Mouse (Mus musculus) stomach, postnatal 0 days (tissue): ENCODE measurements around the gene Pcdh11x. TPM values are rescaled to one million over a fixed set of nuclear protein-coding genes. Genes with fewer than 3 reads are reported as not detected.
A peak's percentile ranks its signal among the peaks of the same experiment; 100 is the strongest.
"Not testable (repeated sequence)": the region's sequence is repeated elsewhere in the genome, so short reads cannot be mapped to it uniquely, and the experiment has no call there.

Experiments
- ATAC-seq: fragments of 200-750 bp; cut with Nextera tagmentation; 2 replicates; pipeline ENCODE4 v1.8.0; 2017; ENCODE audit not compliant: low FRiP score, low TSS enrichment
- DNase-seq: peaks from one replicate; pipeline ENCODE4 v3.0.0-alpha.2; 2016; ENCODE audit warnings: low spot score
- H3K27ac ChIP-seq: fragments of 300-500 bp; sonication (generic); replicated peaks from 2 replicates; pipeline ENCODE4 v1.5.1; 2014; ENCODE audit warnings: mild to moderate bottlenecking, control low read depth
- H3K27me3 ChIP-seq: fragments of 300-500 bp; sonication (generic); 2 replicates; pipeline ENCODE4 v1.6.1; 2014; ENCODE audit warnings: low read length; ENCODE audit not compliant: control insufficient read depth, insufficient read depth
- H3K36me3 ChIP-seq: fragments of 300-500 bp; sonication (generic); 2 replicates; pipeline ENCODE4 v1.6.1; 2014; ENCODE audit warnings: low read length, mixed read lengths; ENCODE audit not compliant: control insufficient read depth, insufficient read depth
- H3K4me1 ChIP-seq: fragments of 300-500 bp; sonication (generic); replicated peaks from 2 replicates; pipeline ENCODE4 v1.6.1; 2014; ENCODE audit warnings: antibody characterized with exemption; ENCODE audit not compliant: control insufficient read depth, insufficient read depth
- H3K4me2 ChIP-seq: fragments of 300-500 bp; sonication (generic); replicated peaks from 2 replicates; pipeline ENCODE4 v1.6.1; 2014; ENCODE audit warnings: low read depth, mild to moderate bottlenecking, control low read depth, moderate library complexity
- H3K4me3 ChIP-seq: fragments of 300-500 bp; sonication (generic); 2 replicates; pipeline ENCODE4 v1.5.1; 2014; ENCODE audit warnings: low read depth, low read length, control low read depth
- H3K9ac ChIP-seq: fragments of 300-500 bp; sonication (generic); 2 replicates; pipeline ENCODE4 v1.6.1; 2014; ENCODE audit warnings: mild to moderate bottlenecking, low read length, control low read depth, mixed read lengths
- H3K9me3 ChIP-seq: fragments of 300-500 bp; sonication (generic); 2 replicates; pipeline ENCODE4 v1.6.1; 2016; ENCODE audit warnings: low read length; ENCODE audit not compliant: control insufficient read depth
- CTCF ChIP-seq: IDR thresholded peaks from 2 replicates; pipeline ENCODE4 v1.5.1; 2016; ENCODE audit warnings: antibody characterized with exemption, low read depth, mild to moderate bottlenecking, moderate library complexity
- EP300 ChIP-seq: optimal IDR thresholded peaks from 2 replicates; pipeline ENCODE3; 2016; ENCODE audit warnings: antibody characterized with exemption
- WGBS: fragments of 180-500 bp; shearing (Covaris S2); extraction: QIAGEN DNeasy Blood & Tissue Kit; methylation state at CpG from one replicate; pipeline ENCODE4 v1.1.7; 2014; 5-methylcytosine and 5-hydroxymethylcytosine counted together
- polyA plus RNA-seq: library from polyadenylated mRNA; unstranded; fragments of >200 nt; fragmentation: Nextera tagmentation; extraction: Ambion mirVana; gene quantifications from 2 replicates; pipeline ENCODE4 v1.2.1, GENCODE M21; 2015

The Pcdh11x gene
- polyA plus RNA-seq, 1 experiment from 2014 or later, result 0.89 TPM

GRCm38 (mm10) chrX:120599309-120599708 lies 309.2 kb downstream of the Pcdh11x start:
- H3K4me1 ChIP-seq, result no peaks in the 10 kb centered on the region
- TF ChIP-seq EP300 (no peak), CTCF (no peak)
- WGBS, result 67% methylated on average over 1 of the region's 1 CpGs
- no peak overlapping the region for H3K4me3 ChIP-seq
- DNase-seq (no peak), ATAC-seq (no peak)
- no peaks in the 10 kb centered on the region for H3K9me3 ChIP-seq
- H3K27me3 ChIP-seq, result no peaks in the 10 kb centered on the region
- no peak overlapping the region for H3K9ac ChIP-seq
- no peak overlapping the region for H3K4me2 ChIP-seq
- H3K36me3 ChIP-seq, result no peaks in the 10 kb centered on the region
- no peak overlapping the region for H3K27ac ChIP-seq

DNA sequence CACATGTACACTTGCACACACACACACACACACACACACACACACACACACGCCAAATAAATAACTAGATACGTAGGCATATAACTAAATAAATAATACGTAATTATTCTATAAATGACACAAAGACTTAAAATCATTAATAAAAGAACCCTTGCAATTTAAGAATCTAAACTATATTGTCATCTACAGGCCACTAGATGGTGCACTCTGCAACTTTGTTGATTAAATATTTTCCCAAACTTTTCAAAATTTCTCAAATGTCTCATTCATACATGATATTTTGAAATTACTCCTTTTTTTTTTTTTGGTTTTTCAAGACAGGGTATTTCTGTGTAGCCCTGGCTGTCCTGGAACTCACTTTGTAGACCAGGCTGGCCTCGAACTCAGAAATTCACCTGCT lies 328.4 kb downstream of the Pcdh11x start:
- no peaks in the 10 kb centered on the region for H3K27me3 ChIP-seq

GRCm38 (mm10) chrX:120670236-120670635 lies 380.2 kb downstream of the Pcdh11x start:
- H3K36me3 ChIP-seq, DNase-seq, H3K4me3 ChIP-seq, H3K4me1 ChIP-seq, H3K9me3 ChIP-seq, ATAC-seq, H3K4me2 ChIP-seq, H3K9ac ChIP-seq, H3K27me3 ChIP-seq, H3K27ac ChIP-seq: not testable (repeated sequence)
- WGBS, result 100% methylated on average over 1 of the region's 1 CpGs

More for the DNA sequence above, 328.4 kb downstream of the Pcdh11x start:
- Histone ChIP-seq H3K4me1 (no peaks in the 10 kb centered on the region), H3K9me3 (no peaks in the 10 kb centered on the region), H3K4me2 (no peak overlapping the region), H3K27ac (no peak overlapping the region), H3K36me3 (no peaks in the 10 kb centered on the region), H3K4me3 (no peak overlapping the region), H3K9ac (no peak overlapping the region)
- no peak for ATAC-seq
- WGBS, result 61% methylated on average over 4 of the region's 4 CpGs
- DNase-seq, result no peak
- TF ChIP-seq CTCF (peak; percentile 19; the same call in 1 of the 2 replicates), EP300 (no peak)

DNA sequence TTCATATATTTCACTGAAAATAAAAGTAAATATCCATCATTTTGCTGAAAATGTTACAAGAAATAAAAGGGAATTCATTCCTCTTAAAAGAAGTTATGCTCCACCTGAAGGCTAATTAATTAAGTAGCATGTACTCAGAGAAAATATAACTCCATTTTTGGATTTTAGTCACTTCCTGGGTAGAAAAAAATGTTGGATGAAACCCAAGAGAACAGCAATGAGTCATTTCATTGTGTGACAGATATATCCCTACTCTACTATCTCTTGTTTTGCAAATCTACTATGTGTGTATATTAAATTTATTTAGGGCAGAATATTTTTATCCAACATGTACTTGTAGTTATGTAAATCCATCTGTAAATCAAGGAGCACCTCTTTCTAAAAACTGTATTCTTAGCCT lies 444.1 kb downstream of the Pcdh11x start:
- no peaks in the 10 kb centered on the region for H3K27me3 ChIP-seq
- ATAC-seq, result no peak
- no peak overlapping the region for H3K4me3 ChIP-seq
- no peaks in the 10 kb centered on the region for H3K9me3 ChIP-seq
- H3K36me3 ChIP-seq, result no peaks in the 10 kb centered on the region
- DNase-seq, result no peak
- H3K27ac ChIP-seq, result no peak overlapping the region
- no peak overlapping the region for H3K9ac ChIP-seq
- TF ChIP-seq CTCF (no peak), EP300 (no peak)
- no peaks in the 10 kb centered on the region for H3K4me1 ChIP-seq
- H3K4me2 ChIP-seq, result no peak overlapping the region

- no peak for TF ChIP-seq EP300
- no peak for TF ChIP-seq CTCF
- WGBS, result 54% methylated on average over 1 of the region's 1 CpGs
- no peak overlapping the region for H3K4me3 ChIP-seq
Measured at GRCm38 (mm10) chrX:120735792-120736191, 445.7 kb downstream of the Pcdh11x start.

GRCm38 (mm10) chrX:120944556-120944955 lies 654.5 kb downstream of the Pcdh11x start:
- DNase-seq (no peak), ATAC-seq (no peak)
- Histone ChIP-seq H3K9me3 (no peaks in the 10 kb centered on the region), H3K36me3 (no peaks in the 10 kb centered on the region), H3K4me3 (no peak overlapping the region), H3K27me3 (no peaks in the 10 kb centered on the region), H3K27ac (no peak overlapping the region), H3K4me1 (no peaks in the 10 kb centered on the region), H3K9ac (no peak overlapping the region), H3K4me2 (no peak overlapping the region)
- TF ChIP-seq CTCF (no peak), EP300 (no peak)
- WGBS, result 89% methylated on average over 3 of the region's 3 CpGs

More at GRCm38 (mm10) chrX:120735792-120736191, 445.7 kb downstream of the Pcdh11x start:
- Histone ChIP-seq H3K9me3 (no peaks in the 10 kb centered on the region), H3K27ac (no peak overlapping the region), H3K27me3 (no peaks in the 10 kb centered on the region), H3K4me2 (no peak overlapping the region), H3K4me1 (no peaks in the 10 kb centered on the region), H3K36me3 (no peaks in the 10 kb centered on the region), H3K9ac (no peak overlapping the region)
- DNase-seq (no peak), ATAC-seq (no peak)

Other genes with a start within 250 kb of the Pcdh11x start
- gene H2afb3, start 22.8 kb downstream of the Pcdh11x start, polyA plus RNA-seq, result not detected in 2 replicates